Mouse (Mus musculus) ES-Bruce4 (cell line): ENCODE data around the gene Spef2. TPM values are rescaled to one million over a fixed set of nuclear protein-coding genes. Genes with fewer than 3 reads are reported as not detected.

Experiments used
- H3K27ac ChIP-seq: 2 replicates; pipeline ENCODE4 v1.5.1; 2012; ENCODE audit warnings: low read length, inconsistent platforms; ENCODE audit not compliant: insufficient read depth
- H3K27me3 ChIP-seq: 2 replicates; pipeline ENCODE4 v1.6.1; 2012; ENCODE audit warnings: mild to moderate bottlenecking, low read length, inconsistent platforms; ENCODE audit not compliant: control insufficient read depth, poor library complexity, insufficient read depth, severe bottlenecking
- H3K36me3 ChIP-seq: 2 replicates; pipeline ENCODE4 v1.6.1; 2012; ENCODE audit warnings: inconsistent platforms, mild to moderate bottlenecking, low read length, moderate library complexity; ENCODE audit not compliant: control insufficient read depth, poor library complexity, insufficient read depth, severe bottlenecking
- H3K4me1 ChIP-seq: one replicate; pipeline ENCODE4 v1.8.1; 2011; ENCODE audit warnings: low read length; ENCODE audit not compliant: control insufficient read depth, insufficient read depth
- H3K4me3 ChIP-seq: 2 replicates; pipeline ENCODE4 v1.5.1; 2011; ENCODE audit warnings: low read depth, mild to moderate bottlenecking, low read length
- H3K9ac ChIP-seq: 2 replicates; pipeline ENCODE4 v1.6.1; 2012; ENCODE audit warnings: low read depth, mild to moderate bottlenecking, inconsistent platforms; ENCODE audit not compliant: poor library complexity, severe bottlenecking
- H3K9me3 ChIP-seq: replicated peaks from 2 replicates; pipeline ENCODE4 v1.6.1; 2012; ENCODE audit warnings: mild to moderate bottlenecking, low read length, inconsistent platforms; ENCODE audit not compliant: control insufficient read depth, poor library complexity, insufficient read depth, severe bottlenecking
- CTCF ChIP-seq: IDR thresholded peaks from one replicate; pipeline ENCODE4 v1.8.1; 2011; ENCODE audit warnings: low read depth, low read length
- EP300 ChIP-seq: IDR thresholded peaks from 2 replicates; pipeline ENCODE4 v1.6.1; 2011; ENCODE audit warnings: low read depth, low read length; ENCODE audit not compliant: insufficient read depth
- POLR2A ChIP-seq: IDR thresholded peaks from one replicate; pipeline ENCODE4 v1.8.1; 2011; ENCODE audit warnings: low read length; ENCODE audit not compliant: insufficient read depth
- polyA plus RNA-seq: library from polyadenylated mRNA; stranded (reverse); fragments of >200 nt; gene quantifications from 2 replicates; pipeline ENCODE4 v1.2.4, GENCODE M21; 2011; ENCODE audit warnings: low read depth; ENCODE audit not compliant: missing spikeins, insufficient read depth, insufficient read length

Gene Spef2
- polyA plus RNA-seq, 1 experiment = 0.16 TPM

DNA sequence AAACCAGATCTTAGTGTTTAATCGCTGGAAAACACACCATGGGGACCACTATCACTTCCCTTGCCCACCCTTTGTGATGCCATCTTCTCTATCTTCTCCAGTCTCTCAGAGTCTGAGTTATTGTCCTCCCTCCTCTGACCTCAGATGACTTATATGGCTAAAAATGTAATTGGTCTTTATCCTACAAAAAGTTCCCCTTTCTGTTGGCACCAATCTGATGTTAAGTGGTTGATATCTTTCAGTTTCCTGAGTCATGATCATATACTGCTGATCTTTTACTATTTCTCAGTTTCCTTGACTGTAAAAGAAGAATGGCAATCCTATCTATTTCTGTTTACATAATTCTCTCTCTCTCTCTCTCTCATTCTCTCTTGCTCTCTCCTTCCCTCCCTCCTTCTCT is 119.0 kb downstream of the Spef2 start:
- no peaks in the 10 kb centered on the region for H3K36me3 ChIP-seq
- TF ChIP-seq EP300 = no peak
- TF ChIP-seq CTCF = no peak
- TF ChIP-seq POLR2A = no peak
- no peak overlapping the region for H3K4me3 ChIP-seq
- no peaks in the 10 kb centered on the region for H3K9me3 ChIP-seq
- H3K27me3 ChIP-seq = no peaks in the 10 kb centered on the region
- no peaks in the 10 kb centered on the region for H3K4me1 ChIP-seq
- H3K27ac ChIP-seq = no peak overlapping the region
- no peak overlapping the region for H3K9ac ChIP-seq

DNA sequence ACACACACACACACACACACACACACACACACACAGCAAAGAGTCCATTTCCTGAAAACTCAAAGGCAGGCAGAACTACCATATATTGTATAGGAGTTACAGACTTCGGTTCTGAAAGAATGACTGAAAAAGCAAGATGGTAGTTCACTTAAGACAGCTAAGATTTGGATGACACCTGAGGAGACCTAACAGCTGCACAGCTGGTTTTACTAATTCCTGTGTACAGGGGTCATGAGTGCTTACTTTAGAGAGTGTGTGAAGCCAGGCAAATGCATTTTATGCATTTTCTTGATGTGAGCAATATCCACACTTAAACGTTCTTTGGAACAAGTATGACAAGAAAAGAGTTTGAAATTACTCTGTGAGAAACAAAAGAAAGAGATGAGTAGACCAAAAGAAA is 124.0 kb downstream of the Spef2 start:
- no peaks in the 10 kb centered on the region for H3K27me3 ChIP-seq
- H3K27ac ChIP-seq = no peak overlapping the region
- no peak for TF ChIP-seq EP300
- no peak for TF ChIP-seq POLR2A
- no peak for TF ChIP-seq CTCF
- no peaks in the 10 kb centered on the region for H3K4me1 ChIP-seq
- no peak overlapping the region for H3K9ac ChIP-seq
- no peaks in the 10 kb centered on the region for H3K9me3 ChIP-seq
- no peaks in the 10 kb centered on the region for H3K36me3 ChIP-seq
- H3K4me3 ChIP-seq = no peak overlapping the region

DNA sequence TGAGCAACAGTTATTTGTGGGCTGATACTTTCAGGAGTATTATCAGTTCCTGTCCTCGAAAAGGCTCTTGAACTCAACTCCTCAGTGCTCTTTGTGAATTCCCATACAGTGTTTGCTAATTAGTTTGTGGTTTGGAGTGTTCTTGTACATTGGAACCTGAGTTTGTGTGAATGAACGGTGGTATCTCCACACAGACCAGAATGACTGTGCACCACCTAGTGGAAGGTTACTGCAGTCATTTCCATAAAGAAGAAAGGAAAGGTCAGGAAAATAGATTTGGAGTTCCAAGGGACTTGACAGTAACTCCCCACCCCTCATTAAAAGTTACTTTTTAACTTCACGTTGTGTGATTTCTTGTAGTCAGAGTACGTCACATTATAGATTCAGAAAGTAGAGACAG is 140.5 kb downstream of the Spef2 start:
- no peaks in the 10 kb centered on the region for H3K36me3 ChIP-seq
- TF ChIP-seq EP300 (no peak), CTCF (no peak), POLR2A (no peak)

DNA sequence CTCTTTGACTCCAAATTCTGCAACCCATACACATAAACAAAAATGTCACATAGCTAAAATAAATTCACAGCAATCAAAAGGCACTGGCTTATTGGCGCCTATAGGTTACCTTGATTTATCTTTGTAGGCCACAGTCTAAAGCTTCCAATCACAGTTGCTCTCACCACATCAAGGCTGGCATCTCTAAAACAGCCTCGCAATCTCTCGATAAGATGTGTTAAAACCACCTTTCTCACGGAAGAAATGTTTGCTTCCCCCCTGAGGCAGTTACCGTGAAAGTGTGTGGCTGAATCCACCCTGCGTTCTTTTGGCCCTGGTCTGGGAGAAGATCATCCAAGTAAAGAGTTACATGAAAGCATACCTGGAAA is 148.6 kb downstream of the Spef2 start:
- Histone ChIP-seq H3K4me1 (no peaks in the 10 kb centered on the region), H3K36me3 (no peaks in the 10 kb centered on the region), H3K4me3 (no peak overlapping the region), H3K9me3 (no peaks in the 10 kb centered on the region), H3K27me3 (no peaks in the 10 kb centered on the region), H3K27ac (no peak overlapping the region), H3K9ac (no peak overlapping the region)
- TF ChIP-seq EP300 (no peak), POLR2A (no peak)

More for the DNA sequence above, 140.5 kb downstream of the Spef2 start:
- no peaks in the 10 kb centered on the region for H3K4me1 ChIP-seq
- no peak overlapping the region for H3K9ac ChIP-seq
- H3K4me3 ChIP-seq = no peak overlapping the region
- no peaks in the 10 kb centered on the region for H3K9me3 ChIP-seq
- no peaks in the 10 kb centered on the region for H3K27me3 ChIP-seq
- no peak overlapping the region for H3K27ac ChIP-seq

DNA sequence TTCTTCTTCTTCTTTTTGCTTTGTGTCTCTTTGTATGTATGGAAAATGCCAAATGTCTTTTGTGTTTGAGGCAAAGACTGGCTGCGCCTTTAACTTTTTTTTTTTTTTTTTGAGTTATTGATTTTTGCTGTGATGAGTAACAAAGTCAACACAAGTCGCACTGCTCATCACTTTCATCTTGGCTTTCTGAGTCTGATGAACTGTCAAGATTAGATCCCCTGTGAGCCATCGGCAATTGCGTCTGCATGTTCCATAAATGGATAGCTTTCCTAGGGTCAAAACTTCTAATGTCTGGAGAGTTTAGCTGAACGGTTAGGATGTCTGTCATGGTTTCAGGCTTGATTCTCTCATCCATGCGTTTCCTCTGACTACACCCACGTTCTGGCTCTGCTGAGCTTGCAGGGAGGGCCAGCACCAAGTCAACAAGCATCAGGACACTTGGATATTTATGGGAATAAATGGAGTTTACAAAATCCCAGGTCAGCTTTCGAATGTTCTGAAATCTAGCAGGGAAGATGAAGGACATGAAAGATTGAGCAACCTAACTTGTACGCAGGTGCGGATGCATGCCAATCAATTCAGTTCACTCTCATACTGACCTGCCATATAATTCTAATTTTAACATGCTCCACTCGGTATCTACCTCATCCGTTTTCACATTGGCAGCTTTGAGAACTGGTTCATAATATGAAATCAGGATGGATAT is 149.1 kb downstream of the Spef2 start:
- no peak overlapping the region for H3K9ac ChIP-seq
- H3K9me3 ChIP-seq = no peaks in the 10 kb centered on the region
- H3K4me1 ChIP-seq = no peaks in the 10 kb centered on the region
- H3K27ac ChIP-seq = no peak overlapping the region
- no peaks in the 10 kb centered on the region for H3K36me3 ChIP-seq
- H3K27me3 ChIP-seq = no peaks in the 10 kb centered on the region
- TF ChIP-seq POLR2A (no peak), CTCF (no peak), EP300 (no peak)
- H3K4me3 ChIP-seq = no peak overlapping the region

DNA sequence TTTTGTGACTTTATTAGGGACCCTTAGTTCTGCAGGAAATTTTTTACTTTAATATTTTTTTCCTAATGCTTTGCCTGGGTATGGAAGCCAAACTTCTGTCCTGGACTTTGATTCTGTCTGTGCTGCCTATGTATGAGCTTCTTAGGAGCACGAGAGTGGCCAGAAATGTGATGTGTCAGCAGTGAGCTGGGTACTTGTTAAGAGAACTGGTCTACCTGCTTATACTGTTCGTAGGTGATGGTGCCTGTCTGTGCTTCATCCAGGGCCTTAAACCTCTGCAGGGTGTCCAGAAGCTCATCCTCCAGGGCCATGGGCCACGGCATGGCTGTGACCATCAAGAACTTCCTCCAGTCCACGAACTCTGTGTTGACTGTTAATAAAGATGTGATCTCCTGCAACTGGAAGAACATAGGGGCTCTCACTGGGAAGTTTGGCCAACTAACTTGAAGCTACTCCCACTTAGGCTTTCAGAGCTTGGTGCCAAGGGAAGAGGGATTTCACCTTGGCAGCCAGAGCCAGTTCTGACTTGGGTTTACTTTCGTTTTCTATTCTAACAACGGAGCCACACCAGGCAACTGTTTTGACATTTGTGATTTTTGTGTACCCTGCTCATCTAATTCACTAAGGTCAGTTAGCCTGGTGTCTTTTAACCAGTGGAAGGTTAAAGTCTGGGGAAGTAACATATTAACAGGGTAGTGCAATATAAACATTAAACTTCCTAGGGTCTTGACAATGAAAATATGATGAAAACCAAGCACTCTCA is 152.2 kb downstream of the Spef2 start:
- Histone ChIP-seq H3K9ac (no peak overlapping the region), H3K4me1 (no peaks in the 10 kb centered on the region)
- no peak for TF ChIP-seq CTCF
- TF ChIP-seq POLR2A = no peak

More for the DNA sequence above, 152.2 kb downstream of the Spef2 start:
- no peak overlapping the region for H3K27ac ChIP-seq
- no peaks in the 10 kb centered on the region for H3K9me3 ChIP-seq
- no peaks in the 10 kb centered on the region for H3K27me3 ChIP-seq
- no peak overlapping the region for H3K4me3 ChIP-seq
- no peaks in the 10 kb centered on the region for H3K36me3 ChIP-seq
